Mouse (Mus musculus) liver, embryonic 16.5 days (tissue): ENCODE measurements around the gene Sycp3. TPM values are rescaled to one million over a fixed set of nuclear protein-coding genes. Genes with fewer than 3 reads are reported as not detected.

ENCODE experiments used
- polyA plus RNA-seq: library from polyadenylated mRNA; unstranded; fragments of >200 nt; fragmentation: Nextera tagmentation; extraction: Ambion mirVana; gene quantifications from 2 replicates; pipeline ENCODE4 v1.2.1, GENCODE M21; 2015

The Sycp3 gene
- polyA plus RNA-seq, 1 experiment from 2014 or later = not detected

Other genes starting within 250 kb of the Sycp3 start
- 2.0 and 2.5 TPM in 2 replicates for gene Dram1, start 80.5 kb upstream of the Sycp3 start, polyA plus RNA-seq
- gene Gnptab, start 80.4 kb upstream of the Sycp3 start, polyA plus RNA-seq = 2.3 and 2.4 TPM in 2 replicates
- 2.5 and 2.6 TPM in 2 replicates for gene Chpt1, start 44.5 kb downstream of the Sycp3 start, polyA plus RNA-seq
- 8.1 and 17.9 TPM in 2 replicates for gene Mybpc1, start 145.6 kb downstream of the Sycp3 start, polyA plus RNA-seq
- 11.8 and 13.4 TPM in 2 replicates for gene Spic, start 225.4 kb downstream of the Sycp3 start, polyA plus RNA-seq